Mouse (Mus musculus) left cerebral cortex, adult 6 months (tissue): Measurements from ENCODE around the gene Olfr725. TPM values are rescaled to one million over a fixed set of nuclear protein-coding genes. Genes with fewer than 3 reads are reported as not detected.

Source experiments
- long read RNA-seq, 2 experiments: library from polyadenylated mRNA; unstranded; transcript quantifications; one replicate each; pipeline ENCODE4 v2.0.0; 2019 to 2020
- polyA plus RNA-seq: library from polyadenylated mRNA; unstranded; fragments of <200 nt; fragmentation: Nextera tagmentation; gene quantifications from 2 replicates; pipeline ENCODE4 v1.2.3, GENCODE M21; 2021

Olfr725 gene
- not detected in 2 replicates for polyA plus RNA-seq
- long read RNA-seq, experiment 1 = 0 reads
- long read RNA-seq, experiment 2 = 0 reads

DNA sequence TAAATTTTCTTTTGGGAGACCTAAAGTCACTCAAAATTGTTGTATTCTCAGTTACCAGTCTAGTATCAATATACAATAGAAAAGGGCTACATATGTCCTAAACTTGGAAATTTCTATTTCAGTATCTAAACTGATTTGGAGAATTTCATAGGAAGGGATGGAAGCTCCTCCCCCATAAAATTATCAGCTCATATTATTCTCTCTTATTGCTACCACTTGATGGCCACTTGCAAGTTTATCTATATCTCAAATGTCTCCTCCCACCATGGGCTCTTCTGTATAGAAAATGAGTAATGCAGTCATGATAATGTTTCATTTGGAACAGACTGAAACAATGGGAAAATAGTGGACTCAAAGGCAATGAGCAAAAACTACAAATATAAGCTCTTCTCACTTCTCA, at the start of gene Olfr725:
Gene Olfr725, minus strand, starts transcription at position 101 of the 400 bp plus-strand sequence.

Other genes with a start within 250 kb of the Olfr725 start
- not detected in 2 replicates for gene Olfr722, start 138.4 kb downstream of the Olfr725 start, polyA plus RNA-seq
- not detected in 2 replicates for gene Olfr723, start 108.6 kb downstream of the Olfr725 start, polyA plus RNA-seq
- not detected in 2 replicates for gene Olfr724, start 77.1 kb downstream of the Olfr725 start, polyA plus RNA-seq
- gene Olfr726, start 50.6 kb upstream of the Olfr725 start, polyA plus RNA-seq = not detected in 2 replicates
- not detected in 2 replicates for gene Olfr727, start 82.8 kb upstream of the Olfr725 start, polyA plus RNA-seq
- not detected in 2 replicates for gene Olfr728, start 102.3 kb upstream of the Olfr725 start, polyA plus RNA-seq
- not detected in 2 replicates for gene Olfr729, start 112.5 kb upstream of the Olfr725 start, polyA plus RNA-seq
- gene Olfr730, start 147.8 kb upstream of the Olfr725 start, polyA plus RNA-seq = not detected in 2 replicates
- gene Olfr731, start 201.5 kb upstream of the Olfr725 start, polyA plus RNA-seq = not detected in 2 replicates
- gene Olfr732, start 243.8 kb upstream of the Olfr725 start, polyA plus RNA-seq = not detected in 2 replicates